In genomic region chr7:107819442-107819841, GRCm38 (mm10) we compare ENCODE assay signal across 17 mouse cellular contexts. TPM values are rescaled to one million over a fixed set of nuclear protein-coding genes. Genes with fewer than 3 reads are reported as not detected.
DNase-seq lines count a peak whose midpoint lies in the region; ATAC-seq and TF ChIP-seq lines count a peak whose summit lies in the region.
"Had no signal": no experiment of that assay in that cellular context is flagged by ENCODE, and none has a peak within 500 bp of the region (broad histone marks: within the 10 kb centered on the region; RNA-seq: fewer than 3 reads in every experiment).

No protein-coding gene starts in this region.

- H3K4me3 ChIP-seq in forebrain, embryonic 14.5 days (ENCODE audit: low read depth, low read length), result no peak overlapping the region
- no peak overlapping the region for H3K4me3 ChIP-seq in forebrain, embryonic 13.5 days
- H3K4me3 ChIP-seq in layer of hippocampus, adult 2 months, result no peak overlapping the region
- H3K4me3 ChIP-seq in neural tube, embryonic 15.5 days (replicated peaks), result no peak overlapping the region
- H3K4me3 ChIP-seq: erythroblast, embryonic 14.5 days; lung, embryonic 15.5 days had no signal

- no peaks in the 10 kb centered on the region for H3K36me3 ChIP-seq in forebrain, embryonic 14.5 days (ENCODE audit: control insufficient read depth, insufficient read depth, low read length)
- H3K36me3 ChIP-seq in forebrain, embryonic 13.5 days (ENCODE audit: poor library complexity, severe bottlenecking), result no peaks in the 10 kb centered on the region
- H3K36me3 ChIP-seq in neural tube, embryonic 15.5 days, result no peaks in the 10 kb centered on the region
- H3K36me3 ChIP-seq: lung, embryonic 15.5 days had no signal

- H3K9ac ChIP-seq in forebrain, embryonic 14.5 days (ENCODE audit: low read length), result no peak overlapping the region
- H3K9ac ChIP-seq in forebrain, embryonic 13.5 days, result no peak overlapping the region
- no peak overlapping the region for H3K9ac ChIP-seq in neural tube, embryonic 15.5 days (replicated peaks)
- H3K9ac ChIP-seq: lung, embryonic 15.5 days had no signal

- H3K4me2 ChIP-seq in forebrain, embryonic 14.5 days (ENCODE audit: low read length), result no peak overlapping the region
- H3K4me2 ChIP-seq in forebrain, embryonic 13.5 days, result no peak overlapping the region
- no peak overlapping the region for H3K4me2 ChIP-seq in neural tube, embryonic 15.5 days
- H3K4me2 ChIP-seq: lung, embryonic 15.5 days had no signal

- H3K9me3 ChIP-seq in forebrain, embryonic 14.5 days (replicated peaks; ENCODE audit: control insufficient read depth, low read length), result no peaks in the 10 kb centered on the region
- H3K9me3 ChIP-seq in forebrain, embryonic 13.5 days (replicated peaks), result no peaks in the 10 kb centered on the region
- no peaks in the 10 kb centered on the region for H3K9me3 ChIP-seq in neural tube, embryonic 15.5 days (replicated peaks)
- H3K9me3 ChIP-seq: lung, embryonic 15.5 days had no signal

- peak; percentile 66 for TF ChIP-seq CTCF in layer of hippocampus, adult 2 months (conservative IDR thresholded peaks at IDR 0.05)

- no peaks in the 10 kb centered on the region for H3K27me3 ChIP-seq in forebrain, embryonic 14.5 days (replicated peaks; ENCODE audit: control insufficient read depth, insufficient read depth, low read length)
- no peaks in the 10 kb centered on the region for H3K27me3 ChIP-seq in forebrain, embryonic 13.5 days
- H3K27me3 ChIP-seq in neural tube, embryonic 15.5 days (replicated peaks), result no peaks in the 10 kb centered on the region
- H3K27me3 ChIP-seq: lung, embryonic 15.5 days had no signal

- DNase-seq in forebrain, embryonic 14.5 days (ENCODE audit: low spot score), result peak; percentile 32
- no peak for DNase-seq in layer of hippocampus, adult 2 months (ENCODE audit: low spot score in 2 of 2)
- no peak for DNase-seq in layer of hippocampus, postnatal 36 days
- DNase-seq in CD4-positive helper T cell, adult 2 months (ENCODE audit: low read depth, low spot score), result peak; percentile 4
- peak; percentile 56 for DNase-seq in embryo, embryonic 10.5 days (ENCODE audit: low spot score)
- DNase-seq in thymus, postnatal 10 days (ENCODE audit: low spot score in 2 of 2), result no peak
- DNase-seq: cerebellum, adult 9-11 months; thymus, postnatal 25 days had no signal

- ATAC-seq in forebrain, embryonic 14.5 days, result no peak
- ATAC-seq in forebrain, embryonic 13.5 days, result no peak
- no peak for ATAC-seq in neural tube, embryonic 15.5 days (ENCODE audit: low FRiP score)
- ATAC-seq: activated CD4-positive, CD25-positive, alpha-beta regulatory T cell, adult 4 months had no signal

- no peak overlapping the region for H3K27ac ChIP-seq in forebrain, embryonic 14.5 days (ENCODE audit: low read depth, low read length)
- H3K27ac ChIP-seq in forebrain, embryonic 13.5 days, result no peak overlapping the region
- no peak overlapping the region for H3K27ac ChIP-seq in layer of hippocampus, adult 2 months
- no peak overlapping the region for H3K27ac ChIP-seq in neural tube, embryonic 15.5 days (replicated peaks)
- H3K27ac ChIP-seq: lung, embryonic 15.5 days had no signal

- H3K4me1 ChIP-seq in forebrain, embryonic 14.5 days (ENCODE audit: control insufficient read depth, insufficient read depth, low read length), result no peaks in the 10 kb centered on the region
- no peaks in the 10 kb centered on the region for H3K4me1 ChIP-seq in forebrain, embryonic 13.5 days
- H3K4me1 ChIP-seq in neural tube, embryonic 15.5 days, result no peaks in the 10 kb centered on the region
- H3K4me1 ChIP-seq: lung, embryonic 15.5 days had no signal

RNA-seq across cellular contexts. Expression of gene Olfr469, which starts 5.9 kb away (rescaled TPM):
- polyA plus RNA-seq in forebrain, embryonic 14.5 days (2014; fragmentation: Nextera tagmentation; extraction: Ambion mirVana), result not detected in 2 replicates
- polyA plus RNA-seq in forebrain, embryonic 13.5 days (2015; fragmentation: Nextera tagmentation; extraction: Ambion mirVana), result not detected in 2 replicates
- total RNA-seq in layer of hippocampus, adult 2 months (2021), result not detected
- not detected for total RNA-seq in layer of hippocampus, postnatal 36 days (2021)
- polyA plus RNA-seq in neural tube, embryonic 15.5 days (2015; fragmentation: Nextera tagmentation; extraction: Ambion mirVana), result not detected in 2 replicates
- total RNA-seq: gastrocnemius, adult 18-20 months had no signal
- polyA plus RNA-seq: activated CD4-positive, CD25-positive, alpha-beta regulatory T cell, adult 4 months; erythroblast, embryonic 14.5 days; heart, embryonic 16.5 days; kidney, embryonic 16.5 days; lung, embryonic 15.5 days had no signal

RNA-seq across cellular contexts. Expression of gene Olfr467, which starts 7.4 kb away (rescaled TPM):
- not detected in 2 replicates for polyA plus RNA-seq in forebrain, embryonic 14.5 days (2014; fragmentation: Nextera tagmentation; extraction: Ambion mirVana)
- not detected in 2 replicates for polyA plus RNA-seq in forebrain, embryonic 13.5 days (2015; fragmentation: Nextera tagmentation; extraction: Ambion mirVana)
- not detected for total RNA-seq in layer of hippocampus, adult 2 months (2021)
- not detected for total RNA-seq in layer of hippocampus, postnatal 36 days (2021)
- not detected in 2 replicates for polyA plus RNA-seq in neural tube, embryonic 15.5 days (2015; fragmentation: Nextera tagmentation; extraction: Ambion mirVana)
- total RNA-seq: gastrocnemius, adult 18-20 months; monocyte, adult 5-6 weeks had no signal
- polyA plus RNA-seq: activated CD4-positive, CD25-positive, alpha-beta regulatory T cell, adult 4 months; erythroblast, embryonic 14.5 days; heart, embryonic 16.5 days; kidney, embryonic 16.5 days; lung, embryonic 15.5 days had no signal

RNA-seq across cellular contexts. Expression of gene Ovch2, which starts 18.4 kb away (rescaled TPM):
- not detected in 2 replicates for polyA plus RNA-seq in forebrain, embryonic 14.5 days (2014; fragmentation: Nextera tagmentation; extraction: Ambion mirVana)
- not detected in 2 replicates for polyA plus RNA-seq in forebrain, embryonic 13.5 days (2015; fragmentation: Nextera tagmentation; extraction: Ambion mirVana)
- total RNA-seq in layer of hippocampus, adult 2 months (2021), result not detected
- not detected for total RNA-seq in layer of hippocampus, postnatal 36 days (2021)
- not detected in 2 replicates for polyA plus RNA-seq in neural tube, embryonic 15.5 days (2015; fragmentation: Nextera tagmentation; extraction: Ambion mirVana)
- total RNA-seq: gastrocnemius, adult 18-20 months; monocyte, adult 5-6 weeks had no signal
- polyA plus RNA-seq: activated CD4-positive, CD25-positive, alpha-beta regulatory T cell, adult 4 months; erythroblast, embryonic 14.5 days; heart, embryonic 16.5 days; kidney, embryonic 16.5 days; lung, embryonic 15.5 days had no signal

RNA-seq across cellular contexts. Expression of gene Olfr470, which starts 27.8 kb away (rescaled TPM):
- polyA plus RNA-seq in forebrain, embryonic 14.5 days (2014; fragmentation: Nextera tagmentation; extraction: Ambion mirVana), result not detected in 2 replicates
- not detected in 2 replicates for polyA plus RNA-seq in forebrain, embryonic 13.5 days (2015; fragmentation: Nextera tagmentation; extraction: Ambion mirVana)
- not detected for total RNA-seq in layer of hippocampus, adult 2 months (2021)
- total RNA-seq in layer of hippocampus, postnatal 36 days (2021), result not detected
- not detected in 2 replicates for polyA plus RNA-seq in neural tube, embryonic 15.5 days (2015; fragmentation: Nextera tagmentation; extraction: Ambion mirVana)
- total RNA-seq: gastrocnemius, adult 18-20 months; monocyte, adult 5-6 weeks had no signal
- polyA plus RNA-seq: activated CD4-positive, CD25-positive, alpha-beta regulatory T cell, adult 4 months; erythroblast, embryonic 14.5 days; heart, embryonic 16.5 days; kidney, embryonic 16.5 days; lung, embryonic 15.5 days had no signal

Comparison
In these comparisons a context has a peak if more than half of its experiments do, and no peak if none do; other contexts are left out.
1. DNase-seq: peak in forebrain, embryonic 14.5 days (single experiment), CD4-positive helper T cell, adult 2 months (single experiment) and embryo, embryonic 10.5 days (single experiment); none in layer of hippocampus, adult 2 months (0 of 2), layer of hippocampus, postnatal 36 days (0 of 2) and thymus, postnatal 10 days (0 of 2).